Mouse (Mus musculus) MEL-GATA-1-ER (cell line): ENCODE data around the gene Igfn1.

Experiments used
- DNase-seq: peaks from one replicate; pipeline ENCODE4 v3.0.0-alpha.2; 2012; ENCODE audit warnings: low read depth; ENCODE audit errors: extremely low read depth

Igfn1 gene

GRCm38 (mm10) chr1:136008159-136008533, 2.0 kb upstream of the Igfn1 start:
- DNase-seq = no peak

- DNase-seq = peak; percentile 91
Observed at GRCm38 (mm10) chr1:136007211-136008158, 1.3 kb upstream of the Igfn1 start, which contains the start of gene Tmem9. Tmem9 (plus strand) TSS chr1:136008150.

GRCm38 (mm10) chr1:136001438-136001837, 4.7 kb downstream of the Igfn1 start:
- DNase-seq = no peak

DNA sequence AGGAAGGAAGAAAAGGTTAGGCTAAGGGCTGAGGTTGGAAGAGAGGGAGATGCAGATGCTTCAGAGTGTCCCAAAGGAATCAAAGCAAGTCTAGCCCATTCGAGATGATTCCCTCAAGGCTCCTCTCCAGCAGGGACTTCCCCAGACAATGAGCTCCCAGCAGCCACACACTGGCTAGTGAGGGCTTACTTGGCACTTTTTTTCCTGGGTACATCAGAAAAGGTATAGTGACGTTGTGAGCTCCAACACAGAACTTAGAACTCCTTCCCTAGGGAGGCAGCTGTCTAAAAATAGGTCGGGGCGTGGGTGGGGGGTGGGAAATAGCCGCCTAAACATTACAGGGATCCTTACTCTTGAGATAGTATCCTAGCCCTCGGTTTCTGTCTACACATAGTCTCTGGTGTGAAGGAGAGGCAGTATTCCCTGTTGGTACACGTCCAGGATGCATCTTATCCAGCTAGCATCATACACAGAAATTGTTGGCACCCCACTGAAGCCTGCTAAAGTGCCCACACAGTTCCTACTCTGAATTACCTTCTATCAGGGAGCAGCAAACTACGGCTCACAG, 6.3 kb downstream of the Igfn1 start:
- DNase-seq = no peak

DNA sequence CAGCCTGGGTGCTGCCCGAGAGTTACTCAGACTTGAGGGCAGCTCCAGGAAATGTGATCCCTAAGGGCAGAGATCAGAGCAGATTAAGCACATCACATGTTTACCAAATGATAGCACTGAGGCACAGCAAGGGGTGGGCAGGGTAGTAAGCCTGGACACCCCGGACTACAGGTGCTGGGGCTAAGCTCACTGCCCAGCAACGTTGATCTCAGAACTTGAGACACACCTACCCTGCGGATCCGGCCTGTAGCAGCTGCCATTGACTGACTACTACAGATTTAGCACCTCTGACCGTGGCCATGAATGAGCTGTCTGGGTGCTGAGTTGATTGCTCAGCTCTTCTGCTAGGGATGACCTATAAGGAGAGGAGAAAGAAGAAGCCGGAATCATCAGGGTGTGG, 8.6 kb downstream of the Igfn1 start:
- no peak for DNase-seq

DNA sequence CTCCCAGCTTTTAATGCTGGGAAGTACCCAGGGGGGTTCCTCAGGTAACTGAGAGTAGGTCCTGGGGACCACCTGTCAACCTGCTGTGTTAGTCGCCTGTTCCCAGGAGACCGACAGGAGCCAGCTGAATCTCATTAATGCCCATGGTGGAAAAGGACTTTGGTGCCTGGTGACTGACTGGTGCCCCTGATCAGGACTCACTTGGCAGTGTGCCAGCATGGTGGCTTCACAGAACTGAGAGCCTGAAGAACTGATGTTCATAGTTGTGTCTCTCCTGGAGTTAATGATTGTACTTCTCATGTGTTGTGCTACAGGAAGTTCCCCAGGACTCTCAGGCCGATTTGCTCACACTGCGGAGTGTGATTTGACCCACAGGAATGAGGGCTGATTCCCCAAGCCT, 12.7 kb downstream of the Igfn1 start:
- DNase-seq = no peak

- DNase-seq = no peak
Observed at GRCm38 (mm10) chr1:135989876-135990275, 16.3 kb downstream of the Igfn1 start.

DNA sequence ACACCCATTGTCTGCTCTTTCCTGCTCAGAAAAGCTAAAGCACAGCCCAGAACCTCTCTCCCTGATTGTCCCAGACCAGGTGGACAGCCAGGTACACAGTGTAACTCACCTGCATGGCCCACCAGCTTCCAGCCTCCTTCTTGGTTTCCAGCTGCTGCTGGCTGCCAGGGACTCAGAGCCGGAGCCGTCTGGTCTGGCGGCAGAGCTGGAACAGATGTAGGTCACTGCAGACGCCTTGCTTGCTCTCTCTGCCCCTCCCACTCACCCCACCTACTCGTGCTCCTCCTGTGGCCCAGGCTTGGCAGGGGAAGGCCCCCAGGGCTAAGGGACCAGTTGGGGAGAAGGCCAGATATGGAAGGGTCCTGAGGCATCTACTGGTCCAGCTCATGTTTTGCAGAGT, 22.0 kb downstream of the Igfn1 start:
- no peak for DNase-seq

DNA sequence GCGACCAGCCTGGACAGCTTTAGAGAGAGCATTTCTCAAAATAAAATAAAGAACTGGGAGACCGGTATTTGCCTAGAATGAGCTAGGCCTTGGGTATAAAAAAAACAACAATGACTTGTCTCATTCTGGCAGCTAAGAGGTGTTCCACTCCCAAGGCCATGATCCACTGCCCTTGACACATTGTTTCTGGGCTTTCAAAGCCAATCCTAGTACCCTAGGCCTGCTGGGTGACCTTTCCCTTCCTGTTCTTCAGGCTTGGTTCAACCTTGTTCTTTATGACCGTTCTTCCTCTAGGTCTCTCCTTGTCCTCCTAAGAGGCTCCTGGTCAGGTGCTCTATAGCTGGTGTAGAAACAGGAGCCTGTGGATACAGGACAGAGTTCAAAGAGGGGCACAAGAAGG, 33.6 kb downstream of the Igfn1 start:
- DNase-seq = no peak

GRCm38 (mm10) chr1:135970486-135970885, 35.7 kb downstream of the Igfn1 start:
- DNase-seq = no peak

DNA sequence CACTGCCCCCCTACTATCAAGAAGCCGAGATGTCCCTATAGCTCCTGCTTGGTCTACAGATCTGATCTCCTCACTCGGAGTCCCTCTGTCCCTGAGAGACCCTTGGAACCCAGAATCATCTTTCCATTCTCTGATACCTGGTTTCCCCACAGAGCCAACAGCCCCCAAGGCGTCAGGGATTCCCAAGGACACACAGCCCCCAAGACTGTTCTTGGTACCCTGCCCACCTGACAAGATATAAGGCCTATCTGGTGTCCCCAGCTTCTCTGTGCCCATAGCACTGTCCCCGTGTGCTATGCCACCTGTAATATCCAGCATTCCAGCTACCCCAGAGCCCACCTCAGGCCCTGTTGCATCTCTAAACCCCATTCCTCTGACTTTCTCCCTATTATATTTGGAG, 38.4 kb downstream of the Igfn1 start:
- no peak for DNase-seq

GRCm38 (mm10) chr1:135964561-135964960, 41.6 kb downstream of the Igfn1 start:
- DNase-seq = no peak

- DNase-seq = no peak
Observed at GRCm38 (mm10) chr1:135963177-135963576, 43.0 kb downstream of the Igfn1 start.

DNA sequence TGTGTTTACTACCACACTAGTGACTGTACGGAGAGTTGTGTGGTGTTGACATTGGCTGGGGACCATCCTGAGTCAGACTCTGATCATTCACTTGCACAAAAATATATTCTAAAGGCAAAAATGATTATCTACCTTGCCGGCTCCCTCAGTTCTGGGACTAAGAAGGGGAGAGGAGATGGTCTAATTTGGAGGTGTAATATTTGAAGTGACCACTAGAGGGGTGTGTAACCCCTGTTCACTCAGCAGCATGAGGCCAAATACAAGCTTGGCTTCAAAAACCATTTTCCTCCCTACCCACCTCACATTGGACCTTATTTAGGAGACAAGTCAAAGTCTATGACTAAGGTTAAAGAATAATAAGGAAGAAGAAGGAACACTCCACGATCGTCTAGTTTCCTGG, 47.7 kb downstream of the Igfn1 start:
- DNase-seq = peak; percentile 34

DNA sequence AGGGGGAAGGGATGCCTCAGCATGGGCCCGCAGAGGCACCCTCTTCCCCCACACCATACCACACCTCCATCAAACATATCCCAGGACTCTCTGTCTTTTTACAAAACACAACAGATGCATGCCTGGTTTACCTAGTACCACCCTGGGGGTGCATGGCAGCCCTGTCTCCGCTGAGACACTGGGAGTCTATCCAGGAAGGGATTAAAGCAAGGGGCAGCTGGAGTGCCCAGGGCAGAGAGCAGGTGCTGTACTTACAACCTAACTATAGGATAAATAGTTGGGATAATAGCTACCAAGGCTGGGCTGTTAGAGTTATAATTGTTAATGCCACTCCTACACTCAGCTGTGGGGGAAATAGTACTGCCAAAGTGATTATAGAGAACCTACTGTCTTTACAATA, 57.3 kb downstream of the Igfn1 start:
- DNase-seq = no peak

DNA sequence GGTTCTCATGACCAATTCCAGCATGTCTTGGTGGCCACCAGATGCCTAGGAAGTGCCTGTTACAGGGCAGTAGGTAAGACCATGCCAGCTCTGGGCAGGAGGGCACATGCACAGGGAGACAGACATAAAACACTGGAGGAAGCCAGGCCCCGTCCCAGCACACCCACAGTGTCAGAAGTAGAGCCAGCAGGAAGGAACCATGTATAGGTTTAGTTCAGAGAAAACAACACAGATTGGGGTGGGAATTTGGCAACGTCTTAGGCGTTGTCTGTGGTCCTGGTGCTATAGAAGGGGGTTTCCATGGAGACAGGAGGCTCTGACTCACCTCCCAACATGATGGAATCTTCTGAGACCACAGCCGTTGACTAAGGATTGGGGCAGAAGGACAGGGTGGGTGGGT, 59.9 kb downstream of the Igfn1 start:
- DNase-seq = no peak

- peak; percentile 70 for DNase-seq
Observed at GRCm38 (mm10) chr1:135945711-135946110, 60.4 kb downstream of the Igfn1 start.

DNA sequence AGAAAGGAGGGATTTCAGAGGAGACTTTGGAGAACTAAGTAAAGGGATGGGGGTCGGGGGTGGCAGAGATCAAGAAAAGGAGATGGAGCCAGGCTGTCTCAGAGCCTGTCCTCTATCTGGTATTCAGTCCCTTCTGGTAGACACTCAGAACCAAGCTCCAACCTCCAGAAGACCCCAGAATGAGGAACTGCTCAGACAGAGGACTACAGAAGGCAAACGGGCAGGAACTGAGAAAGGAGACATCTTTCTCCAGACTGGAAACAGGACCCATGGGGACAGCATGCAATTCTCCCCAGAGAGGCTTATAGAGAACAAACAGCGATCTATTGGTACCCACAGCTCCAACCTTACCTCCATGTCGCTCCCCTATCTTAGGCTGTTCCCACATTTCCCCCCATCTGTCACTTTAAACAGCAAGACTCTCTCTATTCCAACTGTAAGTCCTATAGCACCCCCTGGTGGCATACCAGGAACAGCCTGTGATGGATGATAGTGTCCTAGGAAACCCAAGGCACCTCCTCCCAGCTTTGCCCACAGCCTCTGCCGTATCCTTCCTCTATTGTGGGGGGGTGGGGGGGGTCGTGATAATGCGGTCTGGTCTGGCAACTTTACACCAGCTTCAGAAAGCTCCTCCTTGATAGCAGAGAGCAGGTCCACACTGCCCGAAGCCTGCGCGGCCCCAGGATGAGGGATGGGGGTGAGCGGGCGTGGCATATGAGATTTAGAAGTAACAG, 61.4 kb downstream of the Igfn1 start:
- DNase-seq = peak; percentile 84

DNA sequence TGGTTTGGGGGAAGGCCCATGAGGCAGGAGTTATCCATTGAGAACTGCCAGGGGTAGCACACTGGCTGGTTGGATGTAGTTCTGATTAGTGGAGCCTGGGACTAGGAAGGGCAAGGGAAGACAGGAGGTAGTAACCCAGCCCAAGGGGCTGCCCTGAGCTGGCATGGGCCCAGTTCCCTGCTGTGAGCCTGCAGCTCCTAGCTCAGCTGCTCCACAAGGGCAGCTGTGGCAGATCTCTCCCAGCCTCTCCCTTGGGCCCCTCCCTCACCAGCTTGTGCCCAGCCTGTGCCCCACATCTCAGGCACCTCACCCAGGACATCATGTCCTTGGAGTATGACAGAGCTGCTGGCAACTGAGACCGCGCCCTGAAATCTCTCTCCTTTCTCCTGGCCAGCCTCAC, 62.4 kb downstream of the Igfn1 start:
- DNase-seq = no peak

DNA sequence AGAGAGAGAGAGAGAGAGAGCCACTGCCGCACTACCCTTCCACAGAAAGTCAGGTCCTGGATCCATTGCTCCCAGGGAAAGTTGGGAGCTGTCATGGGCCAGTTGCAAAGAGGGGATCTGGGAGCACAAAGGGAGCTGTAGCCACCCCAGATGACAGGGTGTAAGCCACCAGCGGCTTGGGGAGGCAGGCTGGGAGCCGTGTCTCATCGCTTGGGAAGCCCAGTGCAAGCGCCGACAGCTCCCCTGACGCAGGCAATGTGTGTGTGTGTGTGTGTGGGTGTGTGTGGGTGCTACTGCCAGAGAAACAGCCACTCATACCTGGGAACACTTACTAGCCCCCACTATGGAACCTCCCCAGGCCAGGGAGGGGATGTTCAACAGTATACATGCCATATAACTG, 64.0 kb downstream of the Igfn1 start:
- peak; percentile 20 for DNase-seq

DNA sequence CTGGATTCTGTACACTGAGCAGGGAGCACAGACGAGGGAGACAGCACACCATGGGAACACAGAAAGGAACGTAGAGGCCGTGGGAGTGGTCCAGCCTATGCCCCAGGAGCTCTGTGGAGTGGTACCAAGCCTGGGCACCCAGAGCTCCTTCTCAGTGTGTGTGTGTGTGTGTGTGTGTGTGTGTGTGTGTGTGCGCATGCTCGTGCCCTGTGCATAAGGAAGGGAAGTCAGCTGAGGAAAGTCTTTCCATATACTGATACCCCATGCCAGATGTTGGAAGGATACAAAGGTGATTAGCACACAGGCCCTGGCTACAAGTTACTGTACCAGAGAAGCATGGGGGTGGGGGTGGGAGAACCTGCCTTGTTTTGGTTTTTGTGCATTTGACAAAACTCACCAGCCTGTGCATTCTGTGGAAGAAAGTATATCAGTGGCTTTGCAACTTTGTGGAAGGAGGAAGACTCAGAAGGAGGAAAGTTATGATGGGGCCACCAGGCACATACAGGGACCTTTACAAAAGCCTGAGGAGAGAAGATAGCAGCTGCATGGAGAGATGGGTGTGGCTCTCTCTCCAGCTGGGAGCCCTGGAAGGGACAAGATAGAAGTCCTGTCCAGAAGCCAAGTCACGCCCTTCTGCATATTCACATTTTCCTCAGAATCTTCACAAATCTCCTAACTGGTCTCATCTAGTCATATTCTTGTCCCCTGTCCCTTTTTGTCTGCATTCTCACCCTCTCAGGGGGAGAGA, 64.7 kb downstream of the Igfn1 start:
- peak; percentile 92 for DNase-seq
